8 mouse cellular contexts compared by ENCODE assay signal in genomic region chr9:51777180-51777579, GRCm38 (mm10). TPM values are rescaled to one million over a fixed set of nuclear protein-coding genes. Genes with fewer than 3 reads are reported as not detected.
DNase-seq lines count a peak whose midpoint lies in the region; ATAC-seq lines count a peak whose summit lies in the region.

No protein-coding gene starts in this region.

- no peak overlapping the region for H3K4me2 ChIP-seq in midbrain, embryonic 14.5 days (ENCODE audit: low read length)
- H3K4me2 ChIP-seq in embryonic facial prominence, embryonic 11.5 days (ENCODE audit: low read depth, low read length): no peak overlapping the region

- H3K4me1 ChIP-seq in midbrain, embryonic 14.5 days (ENCODE audit: control insufficient read depth, insufficient read depth, low read length): no peaks in the 10 kb centered on the region
- no peaks in the 10 kb centered on the region for H3K4me1 ChIP-seq in midbrain, embryonic 10.5 days
- H3K4me1 ChIP-seq in embryonic facial prominence, embryonic 11.5 days (ENCODE audit: control insufficient read depth, insufficient read depth, low read length): no peaks in the 10 kb centered on the region

- WGBS in midbrain, embryonic 14.5 days: 3% methylated on average over 1 of the region's 1 CpGs
- 11% methylated on average over 1 of the region's 1 CpGs for WGBS in midbrain, embryonic 10.5 days
- WGBS in embryonic facial prominence, embryonic 11.5 days: 3% methylated on average over 1 of the region's 1 CpGs

- no peaks in the 10 kb centered on the region for H3K36me3 ChIP-seq in midbrain, embryonic 14.5 days (ENCODE audit: control insufficient read depth, insufficient read depth, low read length)
- no peaks in the 10 kb centered on the region for H3K36me3 ChIP-seq in midbrain, embryonic 10.5 days
- H3K36me3 ChIP-seq in embryonic facial prominence, embryonic 11.5 days (replicated peaks; ENCODE audit: control insufficient read depth, insufficient read depth, low read depth, low read length): no peaks in the 10 kb centered on the region

- H3K9me3 ChIP-seq in midbrain, embryonic 14.5 days (ENCODE audit: control insufficient read depth, low read length): no peaks in the 10 kb centered on the region
- H3K9me3 ChIP-seq in midbrain, embryonic 10.5 days (replicated peaks): no peaks in the 10 kb centered on the region
- H3K9me3 ChIP-seq in embryonic facial prominence, embryonic 11.5 days (replicated peaks; ENCODE audit: control insufficient read depth, low read length): no peaks in the 10 kb centered on the region

- no peaks in the 10 kb centered on the region for H3K27me3 ChIP-seq in midbrain, embryonic 14.5 days (ENCODE audit: control insufficient read depth, insufficient read depth, low read length)
- H3K27me3 ChIP-seq in midbrain, embryonic 10.5 days (ENCODE audit: low read depth, poor library complexity, severe bottlenecking): no peaks in the 10 kb centered on the region
- no peaks in the 10 kb centered on the region for H3K27me3 ChIP-seq in embryonic facial prominence, embryonic 11.5 days (ENCODE audit: control insufficient read depth, insufficient read depth, low read length)

- no peak overlapping the region for H3K4me3 ChIP-seq in midbrain, embryonic 14.5 days (replicated peaks; ENCODE audit: low read depth, low read length)
- H3K4me3 ChIP-seq in midbrain, embryonic 10.5 days: no peak overlapping the region
- no peak overlapping the region for H3K4me3 ChIP-seq in embryonic facial prominence, embryonic 11.5 days (ENCODE audit: low read depth, low read length)

- H3K9ac ChIP-seq in midbrain, embryonic 14.5 days (replicated peaks; ENCODE audit: low read length): no peak overlapping the region
- no peak overlapping the region for H3K9ac ChIP-seq in embryonic facial prominence, embryonic 11.5 days (replicated peaks; ENCODE audit: low read length)

- ATAC-seq in midbrain, embryonic 14.5 days (ENCODE audit: low FRiP score, low TSS enrichment): no peak
- no peak for ATAC-seq in embryonic facial prominence, embryonic 11.5 days (replicated peaks; ENCODE audit: insufficient number of reproducible peaks, low FRiP score, low TSS enrichment, low read depth)
- no peak for ATAC-seq in frontal cortex, adult (ENCODE audit: low TSS enrichment)

- peak; percentile 37 for DNase-seq in heart, adult 11 months
- DNase-seq in heart, adult 9 months (ENCODE audit: low spot score in 2 of 2): no peak
- DNase-seq in midbrain, embryonic 14.5 days: peak; percentile 56
- no peak for DNase-seq in midbrain, embryonic 10.5 days (ENCODE audit: low spot score)
- peak; percentile 63 for DNase-seq in embryonic facial prominence, embryonic 11.5 days (ENCODE audit: low spot score)
- DNase-seq in thymus, postnatal 4 days: peak; percentile 63
- DNase-seq in spleen, postnatal 14 days (ENCODE audit: low spot score in 2 of 2): no peak

- H3K27ac ChIP-seq in midbrain, embryonic 14.5 days (replicated peaks; ENCODE audit: low read depth, low read length): no peak overlapping the region
- no peak overlapping the region for H3K27ac ChIP-seq in midbrain, embryonic 10.5 days (replicated peaks)
- no peak overlapping the region for H3K27ac ChIP-seq in embryonic facial prominence, embryonic 11.5 days (replicated peaks; ENCODE audit: low read depth, low read length)

RNA-seq across cellular contexts. Expression of gene Arhgap20, which starts 12.0 kb away (rescaled TPM):
- polyA plus RNA-seq in midbrain, embryonic 14.5 days (2014; fragmentation: Nextera tagmentation; extraction: Ambion mirVana): 16.2 and 25.7 TPM in 2 replicates
- 2.2 and 3.8 TPM in 2 replicates for polyA plus RNA-seq in midbrain, embryonic 10.5 days (2016; fragmentation: Nextera tagmentation; extraction: Ambion mirVana)
- polyA plus RNA-seq in embryonic facial prominence, embryonic 11.5 days (2014; fragmentation: Nextera tagmentation; extraction: Ambion mirVana): 1.7 TPM in 2 replicates

Comparison
In these comparisons a context has a peak if more than half of its experiments do, and no peak if none do; other contexts are left out.
1. DNase-seq: peak in heart, adult 11 months (single experiment), midbrain, embryonic 14.5 days (single experiment), embryonic facial prominence, embryonic 11.5 days (single experiment) and thymus, postnatal 4 days (single experiment); none in heart, adult 9 months (0 of 2), midbrain, embryonic 10.5 days (single experiment) and spleen, postnatal 14 days (0 of 2).